Mouse (Mus musculus): ENCODE results near the gene Heca.
A peak's percentile ranks its signal among the peaks of the same experiment; 100 is the strongest.
"Not testable (repeated sequence)": the region's sequence is repeated elsewhere in the genome, so short reads cannot be mapped to it uniquely, and the experiment has no call there.

Gene Heca

DNA sequence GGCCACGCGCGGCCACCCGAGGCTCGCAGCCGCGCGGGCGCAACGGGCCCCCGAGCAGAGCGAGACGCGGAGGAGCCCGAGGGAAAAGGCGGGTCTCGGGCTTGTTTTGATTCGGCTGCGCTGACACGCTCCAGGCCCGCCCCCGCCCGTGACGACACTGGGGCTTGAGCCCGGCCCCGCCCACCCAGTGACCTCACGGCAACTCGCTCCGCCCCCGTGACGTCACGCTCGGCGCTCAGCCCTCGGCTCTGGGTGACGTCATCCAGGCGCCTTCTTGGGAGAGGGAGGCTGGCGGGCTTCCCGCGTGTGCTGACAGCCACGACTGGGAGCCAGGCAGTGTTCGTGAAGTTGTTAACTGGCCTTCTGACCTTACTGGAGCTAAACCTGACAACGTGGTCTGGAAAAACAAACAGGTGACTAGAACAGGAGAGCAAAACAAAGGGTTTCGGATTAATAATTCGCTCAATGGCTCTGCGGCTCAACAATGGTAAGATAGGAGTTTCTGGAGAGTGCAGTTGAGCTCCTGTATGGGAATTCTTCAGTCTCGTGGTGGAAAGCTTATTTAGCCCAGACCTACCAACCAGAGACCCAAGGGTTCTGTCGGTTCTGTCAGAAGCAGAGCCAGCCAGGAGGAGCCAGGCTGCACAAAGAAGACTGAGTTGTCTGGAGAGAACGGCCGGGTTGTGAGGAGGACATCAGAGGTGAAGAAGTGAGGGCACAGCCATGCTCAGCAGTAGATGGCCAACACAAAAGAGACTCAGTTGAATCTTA, at the start of gene Heca:
Gene Heca (minus strand): TSS at position 108 of the 771 bp plus-strand sequence.
- no peaks in the 10 kb centered on the region for H3K36me3 ChIP-seq (ENCODE audit: insufficient read depth, low read length)
- H3K9me3 ChIP-seq (ENCODE audit: low read length) = no peaks in the 10 kb centered on the region
- peak within 1 kb of the TSS; percentile 89 for H3K4me3 ChIP-seq (replicated peaks; ENCODE audit: low read length)
- TF ChIP-seq CTCF (conservative IDR thresholded peaks at IDR 0.05; ENCODE audit: low read length) (no peak), NANOG (IDR thresholded peaks at IDR 0.05; ENCODE audit: borderline replicate concordance, low read length) (no peak), POU5F1 (IDR thresholded peaks at IDR 0.05; ENCODE audit: borderline replicate concordance, low read length) (no peak)
- no peaks in the 10 kb centered on the region for H3K27me3 ChIP-seq (ENCODE audit: insufficient read depth, low read length)
- H3K4me1 ChIP-seq (replicated peaks; ENCODE audit: low read depth, low read length) = peaks cover 9% of the 10 kb centered on the region; the same call in 1 of the 2 replicates

DNA sequence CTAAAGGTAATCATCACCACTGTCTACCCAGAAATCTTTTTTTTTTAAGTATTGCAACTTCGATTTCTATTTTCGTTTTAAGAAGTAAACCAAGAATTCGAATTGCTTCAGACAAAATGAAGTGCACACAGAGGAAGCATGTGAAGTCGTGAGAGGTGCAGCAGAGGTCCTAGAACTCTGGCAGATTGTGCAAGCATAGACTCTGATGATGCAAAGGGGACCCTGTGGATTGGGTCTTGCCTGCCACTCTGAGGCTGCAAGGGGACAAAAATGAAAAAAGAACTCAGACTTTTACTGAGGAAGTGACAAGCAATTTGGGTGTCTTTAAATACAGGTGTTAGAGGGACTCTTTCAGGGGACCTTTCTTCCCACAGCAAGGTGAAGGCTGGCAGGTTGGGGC, 42.7 kb upstream of the Heca start:
- Histone ChIP-seq H3K4me1 (replicated peaks; ENCODE audit: low read depth, low read length) (no peaks in the 10 kb centered on the region), H3K9me3 (ENCODE audit: low read length) (no peaks in the 10 kb centered on the region), H3K4me3 (replicated peaks; ENCODE audit: low read length) (no peak overlapping the region), H3K36me3 (ENCODE audit: insufficient read depth, low read length) (no peaks in the 10 kb centered on the region), H3K27me3 (ENCODE audit: insufficient read depth, low read length) (no peaks in the 10 kb centered on the region)
- TF ChIP-seq POU5F1 (IDR thresholded peaks at IDR 0.05; ENCODE audit: borderline replicate concordance, low read length) = no peak
- no peak for TF ChIP-seq CTCF (conservative IDR thresholded peaks at IDR 0.05; ENCODE audit: low read length)
- TF ChIP-seq NANOG (IDR thresholded peaks at IDR 0.05; ENCODE audit: borderline replicate concordance, low read length) = no peak

GRCm38 (mm10) chr10:17989136-17989535, 41.3 kb upstream of the Heca start:
- Histone ChIP-seq H3K27me3 (ENCODE audit: insufficient read depth, low read length) (no peaks in the 10 kb centered on the region), H3K4me1 (replicated peaks; ENCODE audit: low read depth, low read length) (no peaks in the 10 kb centered on the region), H3K36me3 (ENCODE audit: insufficient read depth, low read length) (no peaks in the 10 kb centered on the region), H3K4me3 (replicated peaks; ENCODE audit: low read length) (no peak overlapping the region), H3K9me3 (ENCODE audit: low read length) (no peaks in the 10 kb centered on the region)
- no peak for TF ChIP-seq NANOG (IDR thresholded peaks at IDR 0.05; ENCODE audit: borderline replicate concordance, low read length)
- TF ChIP-seq POU5F1 (IDR thresholded peaks at IDR 0.05; ENCODE audit: borderline replicate concordance, low read length) = no peak
- TF ChIP-seq CTCF (conservative IDR thresholded peaks at IDR 0.05; ENCODE audit: low read length) = no peak

DNA sequence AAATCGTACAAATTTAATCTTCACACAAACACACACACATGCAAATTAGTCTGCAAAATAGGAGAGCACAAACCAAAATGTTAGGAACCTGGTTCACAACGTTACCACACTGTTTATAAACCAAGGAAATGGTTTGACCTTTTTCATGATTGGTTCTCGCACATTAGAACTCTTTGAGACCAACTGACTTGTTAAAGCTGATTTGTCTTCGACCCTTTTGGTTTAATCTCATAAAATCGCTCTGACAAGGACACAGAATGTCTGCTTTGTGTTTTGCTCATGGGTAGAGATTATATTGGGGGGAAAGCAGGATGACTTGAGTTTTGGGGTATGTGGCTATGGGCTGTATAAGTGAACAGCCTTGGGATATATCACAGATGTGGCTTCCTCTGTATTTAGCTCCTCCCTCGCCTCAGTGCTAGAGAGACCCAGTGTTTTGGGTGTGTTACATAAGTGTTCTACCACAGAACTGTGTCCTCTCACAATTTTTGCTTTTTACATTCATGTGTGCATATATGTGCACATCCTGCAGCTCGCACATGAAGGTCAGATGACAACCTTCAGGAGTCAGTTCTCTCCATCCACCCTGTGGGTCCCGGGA, 40.1 kb upstream of the Heca start:
- Histone ChIP-seq H3K4me1 (replicated peaks; ENCODE audit: low read depth, low read length) (no peaks in the 10 kb centered on the region), H3K27me3 (ENCODE audit: insufficient read depth, low read length) (no peaks in the 10 kb centered on the region), H3K4me3 (replicated peaks; ENCODE audit: low read length) (no peak overlapping the region), H3K36me3 (ENCODE audit: insufficient read depth, low read length) (no peaks in the 10 kb centered on the region), H3K9me3 (ENCODE audit: low read length) (no peaks in the 10 kb centered on the region)
- no peak for TF ChIP-seq POU5F1 (IDR thresholded peaks at IDR 0.05; ENCODE audit: borderline replicate concordance, low read length)
- TF ChIP-seq CTCF (conservative IDR thresholded peaks at IDR 0.05; ENCODE audit: low read length) = no peak
- TF ChIP-seq NANOG (IDR thresholded peaks at IDR 0.05; ENCODE audit: borderline replicate concordance, low read length) = no peak

- no peaks in the 10 kb centered on the region for H3K4me1 ChIP-seq (replicated peaks; ENCODE audit: low read depth, low read length)
- no peaks in the 10 kb centered on the region for H3K36me3 ChIP-seq (ENCODE audit: insufficient read depth, low read length)
- TF ChIP-seq POU5F1 (IDR thresholded peaks at IDR 0.05; ENCODE audit: borderline replicate concordance, low read length) (no peak), CTCF (conservative IDR thresholded peaks at IDR 0.05; ENCODE audit: low read length) (no peak), NANOG (IDR thresholded peaks at IDR 0.05; ENCODE audit: borderline replicate concordance, low read length) (no peak)
- no peak overlapping the region for H3K4me3 ChIP-seq (replicated peaks; ENCODE audit: low read length)
- H3K9me3 ChIP-seq (ENCODE audit: low read length) = no peaks in the 10 kb centered on the region
- H3K27me3 ChIP-seq (ENCODE audit: insufficient read depth, low read length) = no peaks in the 10 kb centered on the region
Observed at GRCm38 (mm10) chr10:17983313-17983712, 35.4 kb upstream of the Heca start.

- TF ChIP-seq POU5F1 (IDR thresholded peaks at IDR 0.05; ENCODE audit: borderline replicate concordance, low read length) (no peak), CTCF (conservative IDR thresholded peaks at IDR 0.05; ENCODE audit: low read length) (no peak), NANOG (IDR thresholded peaks at IDR 0.05; ENCODE audit: borderline replicate concordance, low read length) (no peak)
- H3K9me3 ChIP-seq (ENCODE audit: low read length) = no peaks in the 10 kb centered on the region
- no peaks in the 10 kb centered on the region for H3K36me3 ChIP-seq (ENCODE audit: insufficient read depth, low read length)
- H3K27me3 ChIP-seq (ENCODE audit: insufficient read depth, low read length) = peaks cover 4% of the 10 kb centered on the region; the same call in 1 of the 2 replicates
- H3K4me3 ChIP-seq (replicated peaks; ENCODE audit: low read length) = no peak overlapping the region
- no peaks in the 10 kb centered on the region; the same call in 1 of the 2 replicates for H3K4me1 ChIP-seq (replicated peaks; ENCODE audit: low read depth, low read length)
Observed at GRCm38 (mm10) chr10:17966090-17966489, 18.2 kb upstream of the Heca start.

DNA sequence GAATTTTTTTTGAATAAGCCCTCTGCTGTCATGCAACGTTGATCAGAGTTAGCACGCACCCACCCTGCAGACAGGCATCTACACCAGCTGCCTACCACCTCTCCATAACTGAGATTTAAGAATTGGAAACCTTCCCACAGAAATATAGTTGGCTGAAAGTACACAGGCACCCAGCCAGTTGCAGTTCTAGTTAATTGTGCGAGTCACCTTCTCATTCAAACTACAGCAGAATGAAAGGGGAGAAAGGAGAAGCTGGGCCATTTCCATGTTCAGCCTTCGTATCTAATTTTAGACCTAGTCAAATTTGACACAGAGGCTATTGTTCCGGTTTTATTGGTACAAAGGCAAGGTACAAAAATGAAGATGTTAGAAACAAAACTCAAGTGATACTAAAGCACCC, 2.9 kb upstream of the Heca start:
- Histone ChIP-seq H3K4me3 (replicated peaks; ENCODE audit: low read length) (no peak overlapping the region), H3K36me3 (ENCODE audit: insufficient read depth, low read length) (no peaks in the 10 kb centered on the region), H3K9me3 (ENCODE audit: low read length) (no peaks in the 10 kb centered on the region), H3K4me1 (replicated peaks; ENCODE audit: low read depth, low read length) (peaks cover 9% of the 10 kb centered on the region; the same call in 1 of the 2 replicates), H3K27me3 (ENCODE audit: insufficient read depth, low read length) (no peaks in the 10 kb centered on the region)
- no peak for TF ChIP-seq POU5F1 (IDR thresholded peaks at IDR 0.05; ENCODE audit: borderline replicate concordance, low read length)
- TF ChIP-seq CTCF (conservative IDR thresholded peaks at IDR 0.05; ENCODE audit: low read length) = no peak
- no peak for TF ChIP-seq NANOG (IDR thresholded peaks at IDR 0.05; ENCODE audit: borderline replicate concordance, low read length)

DNA sequence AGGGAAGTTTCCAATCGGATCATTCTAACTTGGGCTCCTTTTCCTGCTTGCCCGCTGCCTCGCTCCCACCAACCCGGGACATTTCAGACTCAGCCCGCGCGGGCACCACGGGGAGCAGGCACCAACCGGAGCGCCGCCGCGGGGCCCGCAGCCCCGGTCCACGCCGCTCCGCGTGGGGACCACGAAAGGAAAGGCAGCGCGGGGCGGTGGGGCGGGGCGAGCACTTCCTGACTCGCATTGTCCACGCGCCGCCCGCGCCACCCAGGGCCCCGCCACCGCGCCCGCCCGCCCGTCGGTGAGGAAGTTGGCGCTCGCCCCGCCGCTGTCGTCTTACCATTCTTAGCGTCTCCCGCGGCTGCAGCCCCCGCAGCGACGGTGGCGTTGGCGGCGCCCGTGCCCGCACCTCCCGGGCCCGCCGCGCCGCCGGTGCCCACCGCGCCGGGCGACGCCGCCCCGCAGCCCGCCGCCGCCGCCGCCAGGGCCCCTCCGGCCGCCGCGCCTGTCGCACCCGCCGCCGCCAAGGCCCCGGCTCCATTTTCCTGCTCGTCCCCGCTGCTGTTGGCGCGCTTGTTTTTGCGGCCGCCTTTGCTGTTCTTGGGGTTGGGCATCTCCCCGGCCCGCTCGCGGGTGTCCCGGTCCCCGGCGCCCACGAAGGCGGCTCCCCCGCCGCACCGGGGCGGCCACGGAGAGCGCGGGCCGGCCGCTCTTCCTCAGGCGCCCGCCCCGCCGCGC, 526 bp downstream of the Heca start:
- peak overlapping the region; percentile 89 for H3K4me3 ChIP-seq (replicated peaks; ENCODE audit: low read length)
- no peak for TF ChIP-seq POU5F1 (IDR thresholded peaks at IDR 0.05; ENCODE audit: borderline replicate concordance, low read length)
- TF ChIP-seq NANOG (IDR thresholded peaks at IDR 0.05; ENCODE audit: borderline replicate concordance, low read length) = no peak
- TF ChIP-seq CTCF (conservative IDR thresholded peaks at IDR 0.05; ENCODE audit: low read length) = no peak
- peaks cover 9% of the 10 kb centered on the region; the same call in 1 of the 2 replicates for H3K4me1 ChIP-seq (replicated peaks; ENCODE audit: low read depth, low read length)
- H3K36me3 ChIP-seq (ENCODE audit: insufficient read depth, low read length) = no peaks in the 10 kb centered on the region
- no peaks in the 10 kb centered on the region for H3K27me3 ChIP-seq (ENCODE audit: insufficient read depth, low read length)
- no peaks in the 10 kb centered on the region for H3K9me3 ChIP-seq (ENCODE audit: low read length)

GRCm38 (mm10) chr10:17946799-17947174, 1.1 kb downstream of the Heca start:
- H3K4me1 ChIP-seq (replicated peaks; ENCODE audit: low read depth, low read length); H3K27me3 ChIP-seq (ENCODE audit: insufficient read depth, low read length); H3K9me3 ChIP-seq (ENCODE audit: low read length); H3K36me3 ChIP-seq (ENCODE audit: insufficient read depth, low read length): not testable (repeated sequence)
- peak overlapping the region; percentile 89 for H3K4me3 ChIP-seq (replicated peaks; ENCODE audit: low read length)

Measured in E14TG2a.4 (cell line).